Mouse (Mus musculus): ENCODE results near the gene Wdr38. TPM values are rescaled to one million over a fixed set of nuclear protein-coding genes. Genes with fewer than 3 reads are reported as not detected.

The Wdr38 gene
- polyA plus RNA-seq (2016; fragmentation: Nextera tagmentation; extraction: Ambion mirVana) = 1.9 and 2.1 TPM in 2 replicates

- peak within 1 kb of the TSS; percentile 53 for H3K4me2 ChIP-seq (replicated peaks)
- peaks cover 30% of the 10 kb centered on the region for H3K36me3 ChIP-seq
- H3K9me3 ChIP-seq = no peaks in the 10 kb centered on the region
- peak within 1 kb of the TSS; percentile 36 for H3K4me3 ChIP-seq
- 16% methylated on average over 33 of the region's 33 CpGs for WGBS
- no peak within 1 kb of the TSS for H3K27ac ChIP-seq
- ATAC-seq (ENCODE audit: insufficient number of reproducible peaks, insufficient read depth, low FRiP score, low TSS enrichment) = peak; percentile 89
- peaks cover 12% of the 10 kb centered on the region for H3K4me1 ChIP-seq
- peak within 1 kb of the TSS; percentile 36; the same call in 1 of the 2 replicates for H3K9ac ChIP-seq
- no peaks in the 10 kb centered on the region for H3K27me3 ChIP-seq
These were observed at the start of gene Wdr38 for GRCm38 (mm10) chr2:38997386-38998374. Wdr38 (plus strand) TSS chr2:38997476.

- H3K36me3 ChIP-seq = no peaks in the 10 kb centered on the region
- no peak overlapping the region for H3K9ac ChIP-seq
- WGBS = 71% methylated on average over 7 of the region's 7 CpGs
These were observed 49.7 kb upstream of the Wdr38 start for GRCm38 (mm10) chr2:38947566-38947965.

GRCm38 (mm10) chr2:38950281-38950719 is 47.0 kb upstream of the Wdr38 start:
- Histone ChIP-seq H3K4me3 (no peak overlapping the region), H3K27me3 (no peaks in the 10 kb centered on the region), H3K36me3 (no peaks in the 10 kb centered on the region), H3K4me2 (replicated peaks) (no peak overlapping the region), H3K9me3 (no peaks in the 10 kb centered on the region), H3K27ac (no peak overlapping the region), H3K9ac (no peak overlapping the region), H3K4me1 (no peaks in the 10 kb centered on the region)
- no peak for ATAC-seq (ENCODE audit: insufficient number of reproducible peaks, insufficient read depth, low FRiP score, low TSS enrichment)
- WGBS = 79% methylated on average over 7 of the region's 7 CpGs

More at GRCm38 (mm10) chr2:38947566-38947965, 49.7 kb upstream of the Wdr38 start:
- no peak overlapping the region for H3K4me2 ChIP-seq (replicated peaks)
- no peak overlapping the region for H3K27ac ChIP-seq
- H3K4me1 ChIP-seq = no peaks in the 10 kb centered on the region
- H3K9me3 ChIP-seq = no peaks in the 10 kb centered on the region
- no peak overlapping the region for H3K4me3 ChIP-seq
- H3K27me3 ChIP-seq = no peaks in the 10 kb centered on the region
- ATAC-seq (ENCODE audit: insufficient number of reproducible peaks, insufficient read depth, low FRiP score, low TSS enrichment) = no peak

- Histone ChIP-seq H3K4me3 (no peak overlapping the region), H3K27me3 (no peaks in the 10 kb centered on the region), H3K27ac (no peak overlapping the region), H3K9me3 (no peaks in the 10 kb centered on the region), H3K4me2 (replicated peaks) (no peak overlapping the region), H3K4me1 (no peaks in the 10 kb centered on the region), H3K36me3 (no peaks in the 10 kb centered on the region), H3K9ac (no peak overlapping the region)
- 68% methylated on average over 5 of the region's 5 CpGs for WGBS
- no peak for ATAC-seq (ENCODE audit: insufficient number of reproducible peaks, insufficient read depth, low FRiP score, low TSS enrichment)
These were observed 44.0 kb upstream of the Wdr38 start for GRCm38 (mm10) chr2:38953152-38953883.

- no peak for ATAC-seq (ENCODE audit: insufficient number of reproducible peaks, insufficient read depth, low FRiP score, low TSS enrichment)
- Histone ChIP-seq H3K4me1 (no peaks in the 10 kb centered on the region), H3K27me3 (no peaks in the 10 kb centered on the region), H3K4me2 (replicated peaks) (no peak overlapping the region), H3K9ac (no peak overlapping the region), H3K9me3 (no peaks in the 10 kb centered on the region), H3K36me3 (0 out of 2 replicates have a peak, but pooled peaks cover 4% of the 10 kb centered on the region), H3K27ac (no peak overlapping the region), H3K4me3 (no peak overlapping the region)
- 65% methylated on average over 2 of the region's 2 CpGs for WGBS
These were observed 41.2 kb upstream of the Wdr38 start for GRCm38 (mm10) chr2:38956062-38956461.

- no peak for ATAC-seq (ENCODE audit: insufficient number of reproducible peaks, insufficient read depth, low FRiP score, low TSS enrichment)
- WGBS = 78% methylated on average over 5 of the region's 5 CpGs
- no peak overlapping the region for H3K4me2 ChIP-seq (replicated peaks)
These were observed 39.5 kb upstream of the Wdr38 start for GRCm38 (mm10) chr2:38957671-38958223.

GRCm38 (mm10) chr2:38964198-38964597 is 33.1 kb upstream of the Wdr38 start:
- H3K36me3 ChIP-seq = 0 out of 2 replicates have a peak, but pooled peaks cover 4% of the 10 kb centered on the region
- H3K4me1 ChIP-seq = no peaks in the 10 kb centered on the region
- no peak overlapping the region for H3K4me2 ChIP-seq (replicated peaks)
- no peak overlapping the region for H3K4me3 ChIP-seq
- no peak overlapping the region for H3K9ac ChIP-seq
- no peaks in the 10 kb centered on the region for H3K27me3 ChIP-seq
- H3K27ac ChIP-seq = no peak overlapping the region
- no peaks in the 10 kb centered on the region for H3K9me3 ChIP-seq
- 30% methylated on average over 4 of the region's 4 CpGs for WGBS
- ATAC-seq (ENCODE audit: insufficient number of reproducible peaks, insufficient read depth, low FRiP score, low TSS enrichment) = no peak

More at GRCm38 (mm10) chr2:38957671-38958223, 39.5 kb upstream of the Wdr38 start:
- no peak overlapping the region for H3K4me3 ChIP-seq
- no peaks in the 10 kb centered on the region for H3K9me3 ChIP-seq
- H3K4me1 ChIP-seq = no peaks in the 10 kb centered on the region
- 0 out of 2 replicates have a peak, but pooled peaks cover 4% of the 10 kb centered on the region for H3K36me3 ChIP-seq
- H3K27me3 ChIP-seq = no peaks in the 10 kb centered on the region
- H3K9ac ChIP-seq = no peak overlapping the region
- no peak overlapping the region for H3K27ac ChIP-seq

GRCm38 (mm10) chr2:38969650-38970049 is 27.6 kb upstream of the Wdr38 start:
- no peak overlapping the region for H3K4me3 ChIP-seq
- ATAC-seq (ENCODE audit: insufficient number of reproducible peaks, insufficient read depth, low FRiP score, low TSS enrichment) = no peak
- WGBS = 95% methylated on average over 2 of the region's 2 CpGs
- no peak overlapping the region for H3K4me2 ChIP-seq (replicated peaks)
- H3K27ac ChIP-seq = no peak overlapping the region
- H3K27me3 ChIP-seq = no peaks in the 10 kb centered on the region
- no peaks in the 10 kb centered on the region for H3K4me1 ChIP-seq
- no peaks in the 10 kb centered on the region for H3K9me3 ChIP-seq
- no peak overlapping the region for H3K9ac ChIP-seq
- no peaks in the 10 kb centered on the region for H3K36me3 ChIP-seq

- no peaks in the 10 kb centered on the region for H3K36me3 ChIP-seq
- H3K4me2 ChIP-seq (replicated peaks) = no peak overlapping the region
- 84% methylated on average over 5 of the region's 5 CpGs for WGBS
- H3K27ac ChIP-seq = no peak overlapping the region
- no peak overlapping the region for H3K4me3 ChIP-seq
- no peaks in the 10 kb centered on the region for H3K27me3 ChIP-seq
- ATAC-seq (ENCODE audit: insufficient number of reproducible peaks, insufficient read depth, low FRiP score, low TSS enrichment) = no peak
- H3K9me3 ChIP-seq = no peaks in the 10 kb centered on the region
- H3K4me1 ChIP-seq = no peaks in the 10 kb centered on the region
- no peak overlapping the region for H3K9ac ChIP-seq
These were observed 27.2 kb upstream of the Wdr38 start for GRCm38 (mm10) chr2:38970057-38970456.

GRCm38 (mm10) chr2:38973223-38973622 is 24.1 kb upstream of the Wdr38 start:
- no peaks in the 10 kb centered on the region for H3K36me3 ChIP-seq
- no peaks in the 10 kb centered on the region for H3K4me1 ChIP-seq
- no peak for ATAC-seq (ENCODE audit: insufficient number of reproducible peaks, insufficient read depth, low FRiP score, low TSS enrichment)
- no peaks in the 10 kb centered on the region for H3K27me3 ChIP-seq
- no peak overlapping the region for H3K27ac ChIP-seq
- no peak overlapping the region for H3K9ac ChIP-seq
- no peaks in the 10 kb centered on the region for H3K9me3 ChIP-seq
- H3K4me2 ChIP-seq (replicated peaks) = no peak overlapping the region
- no peak overlapping the region for H3K4me3 ChIP-seq
- WGBS = 40% methylated on average over 2 of the region's 2 CpGs

GRCm38 (mm10) chr2:38973701-38974100 is 23.6 kb upstream of the Wdr38 start:
- no peak for ATAC-seq (ENCODE audit: insufficient number of reproducible peaks, insufficient read depth, low FRiP score, low TSS enrichment)
- Histone ChIP-seq H3K27me3 (no peaks in the 10 kb centered on the region), H3K27ac (no peak overlapping the region), H3K36me3 (no peaks in the 10 kb centered on the region), H3K9ac (no peak overlapping the region), H3K4me2 (replicated peaks) (no peak overlapping the region), H3K4me3 (no peak overlapping the region), H3K4me1 (no peaks in the 10 kb centered on the region), H3K9me3 (no peaks in the 10 kb centered on the region)
- 81% methylated on average over 7 of the region's 7 CpGs for WGBS
